Mouse (Mus musculus) small intestine, adult 2 months (tissue): ENCODE data around the gene Ing1. TPM values are rescaled to one million over a fixed set of nuclear protein-coding genes. Genes with fewer than 3 reads are reported as not detected.

ENCODE experiments used
- H3K27ac ChIP-seq: fragments of 200-500 bp; 2 replicates; pipeline ENCODE4 v1.5.1; 2012; ENCODE audit warnings: low read depth, low read length, control low read depth, inconsistent platforms; ENCODE audit not compliant: insufficient read depth
- H3K27me3 ChIP-seq: fragments of 200-500 bp; 2 replicates; pipeline ENCODE4 v1.6.1; 2012; ENCODE audit warnings: mild to moderate bottlenecking, moderate library complexity, low read length, inconsistent platforms; ENCODE audit not compliant: control insufficient read depth, insufficient read depth
- H3K36me3 ChIP-seq: fragments of 200-500 bp; 2 replicates; pipeline ENCODE4 v1.6.1; 2012; ENCODE audit warnings: mild to moderate bottlenecking, low read length, control low read depth, inconsistent platforms; ENCODE audit not compliant: control insufficient read depth, insufficient read depth
- H3K4me1 ChIP-seq: fragments of 200-500 bp; 2 replicates; pipeline ENCODE4 v1.6.1; 2012; ENCODE audit warnings: low read length, inconsistent platforms, mixed read lengths; ENCODE audit not compliant: control insufficient read depth, insufficient read depth, insufficient read length
- H3K4me3 ChIP-seq: fragments of 200-500 bp; 2 replicates; pipeline ENCODE4 v1.5.1; 2012; ENCODE audit warnings: low read depth, mild to moderate bottlenecking, control low read depth, inconsistent platforms, low read length, moderate library complexity
- CTCF ChIP-seq: fragments of 200-500 bp; IDR thresholded peaks from 2 replicates; pipeline ENCODE4 v1.5.1; 2012; ENCODE audit warnings: low read depth, mild to moderate bottlenecking, control low read depth, inconsistent platforms, low read length, moderate library complexity, mixed read lengths; ENCODE audit not compliant: insufficient replicate concordance, insufficient read length; ENCODE audit errors: extremely low read depth
- POLR2A ChIP-seq: fragments of 200-500 bp; IDR thresholded peaks from 2 replicates; pipeline ENCODE4 v1.6.1; 2012; ENCODE audit warnings: low read depth, mild to moderate bottlenecking, control low read depth, inconsistent platforms, low read length, moderate library complexity
- WGBS: fragments of 180-500 bp; shearing (Covaris S2); methylation state at CpG from one replicate; pipeline ENCODE4 v1.1.7; 2018; 5-methylcytosine and 5-hydroxymethylcytosine counted together
- polyA plus RNA-seq: library from polyadenylated mRNA; depleted of rRNA; stranded (reverse); fragments of >200 nt; gene quantifications from 2 replicates; pipeline ENCODE4 v1.2.3, GENCODE M21; 2012

Gene Ing1
- polyA plus RNA-seq, 1 experiment: 13.2 TPM

- H3K27ac ChIP-seq: no peak overlapping the region
- H3K36me3 ChIP-seq: peaks cover 45% of the 10 kb centered on the region
- WGBS: 96% methylated on average over 9 of the region's 9 CpGs
- H3K4me3 ChIP-seq: no peak overlapping the region
- TF ChIP-seq CTCF (no peak), POLR2A (no peak)
- no peaks in the 10 kb centered on the region for H3K4me1 ChIP-seq
- no peaks in the 10 kb centered on the region for H3K27me3 ChIP-seq
Measured at GRCm38 (mm10) chr8:11516292-11516691, 39.1 kb upstream of the Ing1 start.

- TF ChIP-seq POLR2A (no peak), CTCF (no peak)
- 80% methylated on average over 16 of the region's 16 CpGs for WGBS
- Histone ChIP-seq H3K27ac (no peak overlapping the region), H3K36me3 (peaks cover 40% of the 10 kb centered on the region), H3K4me1 (no peaks in the 10 kb centered on the region), H3K27me3 (no peaks in the 10 kb centered on the region), H3K4me3 (no peak overlapping the region)
Measured at GRCm38 (mm10) chr8:11517366-11518055, 37.9 kb upstream of the Ing1 start.

- Histone ChIP-seq H3K4me3 (no peak overlapping the region), H3K36me3 (peaks cover 36% of the 10 kb centered on the region), H3K4me1 (no peaks in the 10 kb centered on the region), H3K27ac (no peak overlapping the region), H3K27me3 (no peaks in the 10 kb centered on the region)
- TF ChIP-seq CTCF: no peak
- WGBS: 89% methylated on average over 6 of the region's 6 CpGs
Measured at GRCm38 (mm10) chr8:11518056-11518396, 37.3 kb upstream of the Ing1 start.

- Histone ChIP-seq H3K36me3 (peaks cover 30% of the 10 kb centered on the region), H3K27ac (no peak overlapping the region), H3K27me3 (no peaks in the 10 kb centered on the region), H3K4me3 (no peak overlapping the region), H3K4me1 (no peaks in the 10 kb centered on the region)
- TF ChIP-seq CTCF (no peak), POLR2A (no peak)
- 81% methylated on average over 11 of the region's 11 CpGs for WGBS
Measured at GRCm38 (mm10) chr8:11518676-11519075, 36.7 kb upstream of the Ing1 start.

- H3K36me3 ChIP-seq: peaks cover 16% of the 10 kb centered on the region
- WGBS: 79% methylated on average over 3 of the region's 3 CpGs
- H3K4me1 ChIP-seq: no peaks in the 10 kb centered on the region
- no peak overlapping the region for H3K27ac ChIP-seq
- H3K27me3 ChIP-seq: no peaks in the 10 kb centered on the region
- no peak overlapping the region for H3K4me3 ChIP-seq
- TF ChIP-seq CTCF (no peak), POLR2A (no peak)
Measured at GRCm38 (mm10) chr8:11523331-11523730, 32.0 kb upstream of the Ing1 start.

GRCm38 (mm10) chr8:11530155-11530770, 25.1 kb upstream of the Ing1 start:
- TF ChIP-seq POLR2A (no peak), CTCF (no peak)
- H3K27me3 ChIP-seq: no peaks in the 10 kb centered on the region
- H3K4me1 ChIP-seq: no peaks in the 10 kb centered on the region
- no peak overlapping the region for H3K4me3 ChIP-seq
- H3K27ac ChIP-seq: no peak overlapping the region
- 88% methylated on average over 18 of the region's 18 CpGs for WGBS
- H3K36me3 ChIP-seq: peaks cover 35% of the 10 kb centered on the region

- TF ChIP-seq POLR2A (no peak), CTCF (no peak)
- H3K27ac ChIP-seq: no peak overlapping the region
- WGBS: 84% methylated on average over 4 of the region's 4 CpGs
- peaks cover 36% of the 10 kb centered on the region for H3K36me3 ChIP-seq
- H3K27me3 ChIP-seq: no peaks in the 10 kb centered on the region
- H3K4me3 ChIP-seq: no peak overlapping the region
- H3K4me1 ChIP-seq: no peaks in the 10 kb centered on the region
Measured at GRCm38 (mm10) chr8:11530849-11531248, 24.5 kb upstream of the Ing1 start.

- Histone ChIP-seq H3K27ac (no peak overlapping the region), H3K4me3 (no peak overlapping the region), H3K4me1 (no peaks in the 10 kb centered on the region), H3K27me3 (no peaks in the 10 kb centered on the region), H3K36me3 (peaks cover 39% of the 10 kb centered on the region)
- no peak for TF ChIP-seq POLR2A
- TF ChIP-seq CTCF: no peak
- WGBS: 84% methylated on average over 9 of the region's 9 CpGs
Measured at GRCm38 (mm10) chr8:11534494-11534893, 20.9 kb upstream of the Ing1 start.
